In the genomic region with DNA sequence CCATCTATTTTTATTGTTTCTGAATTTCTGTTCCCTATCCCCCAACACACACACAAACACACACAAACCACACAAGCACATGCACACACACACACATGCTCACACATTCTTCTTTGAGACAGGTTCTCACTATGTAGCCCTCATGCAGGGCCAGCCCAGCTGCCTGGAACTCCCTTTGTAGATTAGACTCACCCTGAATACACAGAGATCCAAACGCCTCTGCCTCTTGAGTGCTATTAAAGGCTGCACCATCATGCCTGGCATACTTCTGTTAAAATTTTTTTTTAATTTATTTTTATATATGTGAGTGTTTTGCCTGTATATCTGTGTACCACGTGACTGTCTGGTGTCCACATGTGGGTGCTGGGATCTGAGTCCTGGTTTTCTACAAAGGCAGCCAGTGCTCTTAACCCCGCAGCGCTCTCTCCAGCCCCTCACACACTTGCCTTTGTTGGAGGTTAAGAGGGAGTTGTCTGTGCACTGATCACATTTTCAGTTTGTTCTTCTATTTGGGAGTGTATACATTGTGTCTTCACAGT, we compare ENCODE assay signal across 19 mouse cellular contexts. TPM values are rescaled to one million over a fixed set of nuclear protein-coding genes. Genes with fewer than 3 reads are reported as not detected.
DNase-seq lines count a peak whose midpoint lies in the region; ATAC-seq lines count a peak whose summit lies in the region.
"Had no signal": no experiment of that assay in that cellular context is flagged by ENCODE, and none has a peak within 500 bp of the region (broad histone marks: within the 10 kb centered on the region; RNA-seq: fewer than 3 reads in every experiment).

No protein-coding gene starts in this region.

- H3K4me2 ChIP-seq in heart, embryonic 15.5 days = peak overlapping the region; percentile 22; the same call in 1 of the 2 replicates
- H3K4me2 ChIP-seq in limb, embryonic 12.5 days = no peak overlapping the region
- no peak overlapping the region for H3K4me2 ChIP-seq in midbrain, embryonic 13.5 days (replicated peaks)
- H3K4me2 ChIP-seq: midbrain, embryonic 11.5 days had no signal

- no peaks in the 10 kb centered on the region for H3K27me3 ChIP-seq in heart, embryonic 15.5 days
- H3K27me3 ChIP-seq in limb, embryonic 12.5 days = no peaks in the 10 kb centered on the region
- H3K27me3 ChIP-seq in limb, embryonic 10.5 days (ENCODE audit: low read depth, poor library complexity, severe bottlenecking) = no peaks in the 10 kb centered on the region
- no peaks in the 10 kb centered on the region for H3K27me3 ChIP-seq in midbrain, embryonic 10.5 days (ENCODE audit: low read depth, poor library complexity, severe bottlenecking)
- H3K27me3 ChIP-seq in midbrain, embryonic 13.5 days = no peaks in the 10 kb centered on the region

- DNase-seq in heart, postnatal 25 days (ENCODE audit: low spot score) = no peak
- no peak for DNase-seq in limb, embryonic 10.5 days (ENCODE audit: low spot score)
- DNase-seq in midbrain, embryonic 10.5 days (ENCODE audit: low spot score) = no peak
- DNase-seq in urinary bladder, postnatal 14 days (ENCODE audit: low spot score) = no peak
- DNase-seq: cerebellum, adult 9-11 months; gastrocnemius, postnatal 10 days; heart, postnatal 4 days; kidney, adult 11 months; layer of hippocampus, postnatal 36 days; left cerebral cortex, postnatal 4 days; right cerebral cortex, adult 18-20 months; thymus, postnatal 36 days had no signal

- H3K9me3 ChIP-seq in heart, embryonic 15.5 days (replicated peaks) = no peaks in the 10 kb centered on the region
- H3K9me3 ChIP-seq in limb, embryonic 12.5 days = no peaks in the 10 kb centered on the region
- no peaks in the 10 kb centered on the region for H3K9me3 ChIP-seq in limb, embryonic 10.5 days (replicated peaks)
- no peaks in the 10 kb centered on the region for H3K9me3 ChIP-seq in midbrain, embryonic 10.5 days (replicated peaks)
- no peaks in the 10 kb centered on the region for H3K9me3 ChIP-seq in midbrain, embryonic 13.5 days
- H3K9me3 ChIP-seq: forebrain, embryonic 10.5 days had no signal

- no peak overlapping the region for H3K9ac ChIP-seq in heart, embryonic 15.5 days
- no peak overlapping the region for H3K9ac ChIP-seq in limb, embryonic 12.5 days (replicated peaks)
- H3K9ac ChIP-seq in midbrain, embryonic 13.5 days (replicated peaks) = no peak overlapping the region

- WGBS in heart, embryonic 15.5 days = 22% methylated on average over 4 of the region's 4 CpGs
- WGBS in limb, embryonic 12.5 days = 52% methylated on average over 4 of the region's 4 CpGs
- WGBS in limb, embryonic 10.5 days = 61% methylated on average over 4 of the region's 4 CpGs
- 47% methylated on average over 4 of the region's 4 CpGs for WGBS in midbrain, embryonic 10.5 days
- WGBS in midbrain, embryonic 13.5 days = 44% methylated on average over 4 of the region's 4 CpGs

- peak; percentile 48; the same call in 1 of the 2 replicates for ATAC-seq in heart, embryonic 15.5 days (replicated peaks; ENCODE audit: insufficient number of reproducible peaks, insufficient read depth, low FRiP score, low read depth)
- no peak for ATAC-seq in limb, embryonic 12.5 days (ENCODE audit: insufficient number of reproducible peaks, insufficient read depth, low FRiP score, low TSS enrichment, low read depth)
- ATAC-seq in midbrain, embryonic 13.5 days = no peak
- ATAC-seq: hindbrain, embryonic 16.5 days had no signal

- peak overlapping the region; percentile 74 for H3K27ac ChIP-seq in heart, embryonic 15.5 days
- H3K27ac ChIP-seq in limb, embryonic 12.5 days = peak overlapping the region; percentile 41; the same call in 1 of the 2 replicates
- no peak overlapping the region for H3K27ac ChIP-seq in limb, embryonic 10.5 days
- peak overlapping the region; percentile 19 for H3K27ac ChIP-seq in midbrain, embryonic 10.5 days (replicated peaks)
- H3K27ac ChIP-seq in midbrain, embryonic 13.5 days = no peak overlapping the region
- H3K27ac ChIP-seq: forebrain, embryonic 10.5 days had no signal

- intact Hi-C loops in heart, postnatal 25 days (cut with DNase I) = loop anchor here (2.0 kb wide), 1 partner anchor 54 kb away; no protein-coding TSS in a partner anchor

- no peaks in the 10 kb centered on the region for H3K36me3 ChIP-seq in heart, embryonic 15.5 days
- H3K36me3 ChIP-seq in limb, embryonic 12.5 days = no peaks in the 10 kb centered on the region
- no peaks in the 10 kb centered on the region for H3K36me3 ChIP-seq in limb, embryonic 10.5 days
- no peaks in the 10 kb centered on the region for H3K36me3 ChIP-seq in midbrain, embryonic 10.5 days
- H3K36me3 ChIP-seq in midbrain, embryonic 13.5 days = no peaks in the 10 kb centered on the region
- H3K36me3 ChIP-seq: forebrain, embryonic 10.5 days had no signal

- H3K4me3 ChIP-seq in heart, embryonic 15.5 days = no peak overlapping the region
- no peak overlapping the region for H3K4me3 ChIP-seq in limb, embryonic 12.5 days (replicated peaks)
- H3K4me3 ChIP-seq in limb, embryonic 10.5 days = no peak overlapping the region
- no peak overlapping the region for H3K4me3 ChIP-seq in midbrain, embryonic 10.5 days
- H3K4me3 ChIP-seq in midbrain, embryonic 13.5 days (replicated peaks) = no peak overlapping the region
- H3K4me3 ChIP-seq: forebrain, embryonic 10.5 days; myocyte had no signal

- H3K4me1 ChIP-seq in heart, embryonic 15.5 days (replicated peaks) = peaks cover 19% of the 10 kb centered on the region
- H3K4me1 ChIP-seq in limb, embryonic 12.5 days (replicated peaks) = peaks cover 10% of the 10 kb centered on the region
- peaks cover 16% of the 10 kb centered on the region for H3K4me1 ChIP-seq in limb, embryonic 10.5 days
- H3K4me1 ChIP-seq in midbrain, embryonic 10.5 days = peaks cover 19% of the 10 kb centered on the region
- H3K4me1 ChIP-seq in midbrain, embryonic 13.5 days (replicated peaks) = no peaks in the 10 kb centered on the region

RNA-seq across cellular contexts. Expression of a gene that starts 12.0 kb away (rescaled TPM):
- 25.8 and 30.4 TPM in 2 replicates for polyA plus RNA-seq in heart, embryonic 15.5 days (2015; fragmentation: Nextera tagmentation; extraction: Ambion mirVana)
- 10 to 100 TPM; 52.9 to 54.3 TPM for total RNA-seq in heart, postnatal 25 days (2021)
- polyA plus RNA-seq in limb, embryonic 12.5 days (2016; fragmentation: Nextera tagmentation; extraction: Ambion mirVana) = 65.5 and 70.9 TPM in 2 replicates
- polyA plus RNA-seq in limb, embryonic 10.5 days (2016; fragmentation: Nextera tagmentation; extraction: Ambion mirVana) = 47.4 and 50.6 TPM in 2 replicates
- polyA plus RNA-seq in midbrain, embryonic 10.5 days (2016; fragmentation: Nextera tagmentation; extraction: Ambion mirVana) = 44.2 and 47.4 TPM in 2 replicates
- polyA plus RNA-seq in midbrain, embryonic 13.5 days (2015; fragmentation: Nextera tagmentation; extraction: Ambion mirVana) = 49.2 and 57.2 TPM in 2 replicates

RNA-seq across cellular contexts. Expression of a gene that starts 24.5 kb away (rescaled TPM):
- 372 and 404 TPM in 2 replicates for polyA plus RNA-seq in heart, embryonic 15.5 days (2015; fragmentation: Nextera tagmentation; extraction: Ambion mirVana)
- total RNA-seq in heart, postnatal 25 days (2021) = 100 to 1,000 TPM; 140 to 145 TPM
- 663 and 718 TPM in 2 replicates for polyA plus RNA-seq in limb, embryonic 12.5 days (2016; fragmentation: Nextera tagmentation; extraction: Ambion mirVana)
- polyA plus RNA-seq in limb, embryonic 10.5 days (2016; fragmentation: Nextera tagmentation; extraction: Ambion mirVana) = 669 and 688 TPM in 2 replicates
- 713 and 786 TPM in 2 replicates for polyA plus RNA-seq in midbrain, embryonic 10.5 days (2016; fragmentation: Nextera tagmentation; extraction: Ambion mirVana)
- 593 and 657 TPM in 2 replicates for polyA plus RNA-seq in midbrain, embryonic 13.5 days (2015; fragmentation: Nextera tagmentation; extraction: Ambion mirVana)

Comparison
In these comparisons a context has a peak if more than half of its experiments do, and no peak if none do; other contexts are left out.
1. H3K27ac ChIP-seq: peak in heart, embryonic 15.5 days (single experiment), limb, embryonic 12.5 days (single experiment) and midbrain, embryonic 10.5 days (single experiment); none in limb, embryonic 10.5 days (single experiment) and midbrain, embryonic 13.5 days (single experiment).